Mouse (Mus musculus): ENCODE data around the gene Adgrb2. TPM values are rescaled to one million over a fixed set of nuclear protein-coding genes. Genes with fewer than 3 reads are reported as not detected.

The Adgrb2 gene
- polyA plus RNA-seq, 1 experiment, result 6.7 TPM

DNA sequence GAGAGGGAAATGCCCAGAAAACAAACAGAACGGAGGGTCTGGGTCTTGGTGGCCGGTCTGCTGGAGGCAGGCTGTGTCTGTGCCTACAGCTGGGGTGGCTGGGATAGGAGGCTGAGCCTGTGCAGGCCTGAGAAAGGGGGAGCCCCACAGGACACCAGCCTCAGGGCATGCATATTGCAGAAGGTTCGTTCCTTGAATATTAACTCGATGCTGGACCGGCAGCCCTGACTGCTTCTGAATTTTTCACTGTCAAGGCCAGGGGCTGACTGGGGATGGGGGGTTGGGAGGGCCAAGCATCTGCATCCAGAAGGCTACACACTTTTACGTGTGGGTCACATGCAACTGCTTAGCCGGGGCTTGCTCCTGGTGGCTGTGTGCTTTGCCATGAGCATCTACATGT is 48.8 kb downstream of the Adgrb2 start:
- H3K4me1 ChIP-seq (replicated peaks; ENCODE audit: control insufficient read depth, insufficient read depth, low read length), result no peaks in the 10 kb centered on the region
- DNase-seq, result no peak
- H3K36me3 ChIP-seq (ENCODE audit: control insufficient read depth, insufficient read depth, low read length), result no peaks in the 10 kb centered on the region
- 89% methylated on average over 7 of the region's 7 CpGs for WGBS
- no peaks in the 10 kb centered on the region for H3K27me3 ChIP-seq (ENCODE audit: control insufficient read depth, insufficient read depth, low read length)
- no peak for TF ChIP-seq POLR2A (IDR thresholded peaks at IDR 0.05; ENCODE audit: control insufficient read depth, extremely low read depth, insufficient read depth, low read length, poor library complexity)
- no peak for TF ChIP-seq CTCF (IDR thresholded peaks at IDR 0.05; ENCODE audit: borderline replicate concordance, control insufficient read depth, extremely low read depth, insufficient read depth, low read length, poor library complexity)
- no peak overlapping the region for H3K27ac ChIP-seq (ENCODE audit: control insufficient read depth, insufficient read depth, low read length)
- H3K4me3 ChIP-seq (ENCODE audit: control insufficient read depth, insufficient read depth, low read length), result no peak overlapping the region

DNA sequence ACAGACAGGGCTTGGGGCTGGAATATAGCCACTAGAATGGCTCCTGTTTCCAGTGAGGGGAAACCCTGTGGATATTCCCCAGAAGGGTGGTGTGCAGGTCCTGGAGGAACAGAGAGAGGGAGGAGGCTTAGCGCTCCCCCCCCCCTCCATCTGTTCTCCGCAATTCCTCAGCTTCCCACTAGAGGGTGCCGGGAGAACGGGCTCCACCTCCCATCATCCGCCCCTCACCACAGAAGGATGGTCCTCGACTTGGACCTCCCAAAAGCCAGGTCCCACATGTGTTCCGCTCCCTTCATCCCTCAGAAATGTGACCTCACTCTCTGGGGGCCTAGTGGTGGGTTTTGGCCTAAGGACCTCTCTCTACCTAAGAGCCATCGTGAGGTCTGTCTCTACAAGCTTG is 51.4 kb downstream of the Adgrb2 start:
- Histone ChIP-seq H3K27ac (ENCODE audit: control insufficient read depth, insufficient read depth, low read length) (no peak overlapping the region), H3K36me3 (ENCODE audit: control insufficient read depth, insufficient read depth, low read length) (no peaks in the 10 kb centered on the region), H3K4me3 (ENCODE audit: control insufficient read depth, insufficient read depth, low read length) (no peak overlapping the region), H3K27me3 (ENCODE audit: control insufficient read depth, insufficient read depth, low read length) (no peaks in the 10 kb centered on the region), H3K4me1 (replicated peaks; ENCODE audit: control insufficient read depth, insufficient read depth, low read length) (no peaks in the 10 kb centered on the region)
- peak; percentile 83; the same call in 1 of the 2 replicates for TF ChIP-seq CTCF (IDR thresholded peaks at IDR 0.05; ENCODE audit: borderline replicate concordance, control insufficient read depth, extremely low read depth, insufficient read depth, low read length, poor library complexity)
- TF ChIP-seq POLR2A (IDR thresholded peaks at IDR 0.05; ENCODE audit: control insufficient read depth, extremely low read depth, insufficient read depth, low read length, poor library complexity), result 0 out of 2 replicates have a peak, but pooled peaks have one; percentile 22
- DNase-seq, result peak; percentile 33
- 14% methylated on average over 8 of the region's 8 CpGs for WGBS

DNA sequence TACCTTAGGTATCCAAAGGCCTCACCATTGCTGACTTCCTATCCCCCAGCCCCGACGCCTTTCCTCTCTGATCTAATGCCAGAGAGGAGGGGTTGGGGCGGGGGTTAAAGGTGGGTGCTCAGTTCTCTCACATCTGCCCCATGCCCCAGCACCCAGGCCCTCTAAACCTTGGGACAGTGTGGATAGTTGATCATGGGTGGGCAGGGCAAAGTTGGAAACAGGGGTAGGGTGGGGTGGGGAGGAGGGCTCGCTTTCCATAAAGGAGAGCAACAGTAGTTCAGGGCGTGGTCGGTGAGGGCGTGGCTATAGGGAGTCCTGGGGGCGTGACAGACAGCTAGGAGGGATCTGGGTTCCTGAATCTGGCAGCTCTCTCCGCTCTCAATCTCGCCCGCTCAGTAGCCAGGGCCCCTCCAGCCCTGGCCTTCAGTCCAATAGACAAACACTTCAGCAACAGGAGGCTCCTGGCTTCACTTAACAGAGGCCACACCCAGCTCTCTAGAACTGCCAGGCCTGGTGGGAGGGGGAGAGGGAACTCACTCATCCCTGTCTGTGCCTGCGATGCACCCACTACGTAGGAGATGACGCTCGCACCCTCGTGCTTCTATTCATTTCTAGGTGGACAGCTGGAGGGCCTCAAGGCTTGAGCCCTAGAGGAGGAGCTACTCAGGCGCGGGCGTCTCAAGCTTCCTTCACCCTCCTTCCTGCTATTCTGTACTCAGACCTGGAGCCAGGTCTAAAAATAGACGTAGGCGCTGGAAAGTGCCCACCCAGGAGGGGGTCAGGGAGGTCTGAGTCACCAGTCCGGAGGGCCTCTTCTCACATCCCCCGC is 52.1 kb downstream of the Adgrb2 start:
- 54% methylated on average over 23 of the region's 23 CpGs for WGBS
- no peak overlapping the region for H3K27ac ChIP-seq (ENCODE audit: control insufficient read depth, insufficient read depth, low read length)
- H3K4me1 ChIP-seq (replicated peaks; ENCODE audit: control insufficient read depth, insufficient read depth, low read length), result no peaks in the 10 kb centered on the region
- H3K27me3 ChIP-seq (ENCODE audit: control insufficient read depth, insufficient read depth, low read length), result no peaks in the 10 kb centered on the region
- H3K4me3 ChIP-seq (ENCODE audit: control insufficient read depth, insufficient read depth, low read length), result no peak overlapping the region
- TF ChIP-seq CTCF (IDR thresholded peaks at IDR 0.05; ENCODE audit: borderline replicate concordance, control insufficient read depth, extremely low read depth, insufficient read depth, low read length, poor library complexity) (no peak), POLR2A (IDR thresholded peaks at IDR 0.05; ENCODE audit: control insufficient read depth, extremely low read depth, insufficient read depth, low read length, poor library complexity) (no peak)
- H3K36me3 ChIP-seq (ENCODE audit: control insufficient read depth, insufficient read depth, low read length), result no peaks in the 10 kb centered on the region
- DNase-seq, result no peak

DNA sequence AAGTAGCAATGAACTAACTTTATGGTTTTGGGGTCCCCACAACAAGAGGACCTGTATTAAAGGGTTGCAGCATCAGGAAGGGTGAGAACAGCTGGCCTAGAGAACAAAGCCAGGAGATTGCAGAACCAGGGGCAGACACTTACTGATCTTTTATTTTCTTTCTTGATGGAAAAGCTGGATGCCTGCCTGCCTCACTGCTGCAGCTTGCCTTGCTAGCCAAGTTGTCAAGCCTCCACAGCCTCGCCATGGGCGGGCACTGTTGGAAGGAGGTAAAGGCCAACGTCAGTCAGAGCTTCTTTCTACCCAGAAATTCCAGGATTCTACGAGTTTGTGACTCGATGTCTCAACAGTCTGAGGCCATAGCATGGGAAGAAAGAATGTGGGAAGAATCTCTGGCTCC is 54.7 kb downstream of the Adgrb2 start:
- TF ChIP-seq POLR2A (IDR thresholded peaks at IDR 0.05; ENCODE audit: control insufficient read depth, extremely low read depth, insufficient read depth, low read length, poor library complexity) (no peak), CTCF (IDR thresholded peaks at IDR 0.05; ENCODE audit: borderline replicate concordance, control insufficient read depth, extremely low read depth, insufficient read depth, low read length, poor library complexity) (no peak)
- Histone ChIP-seq H3K27me3 (ENCODE audit: control insufficient read depth, insufficient read depth, low read length) (no peaks in the 10 kb centered on the region), H3K4me3 (ENCODE audit: control insufficient read depth, insufficient read depth, low read length) (no peak overlapping the region), H3K27ac (ENCODE audit: control insufficient read depth, insufficient read depth, low read length) (no peak overlapping the region), H3K36me3 (ENCODE audit: control insufficient read depth, insufficient read depth, low read length) (no peaks in the 10 kb centered on the region), H3K4me1 (replicated peaks; ENCODE audit: control insufficient read depth, insufficient read depth, low read length) (peaks cover 4% of the 10 kb centered on the region)
- 85% methylated on average over 5 of the region's 5 CpGs for WGBS
- no peak for DNase-seq

DNA sequence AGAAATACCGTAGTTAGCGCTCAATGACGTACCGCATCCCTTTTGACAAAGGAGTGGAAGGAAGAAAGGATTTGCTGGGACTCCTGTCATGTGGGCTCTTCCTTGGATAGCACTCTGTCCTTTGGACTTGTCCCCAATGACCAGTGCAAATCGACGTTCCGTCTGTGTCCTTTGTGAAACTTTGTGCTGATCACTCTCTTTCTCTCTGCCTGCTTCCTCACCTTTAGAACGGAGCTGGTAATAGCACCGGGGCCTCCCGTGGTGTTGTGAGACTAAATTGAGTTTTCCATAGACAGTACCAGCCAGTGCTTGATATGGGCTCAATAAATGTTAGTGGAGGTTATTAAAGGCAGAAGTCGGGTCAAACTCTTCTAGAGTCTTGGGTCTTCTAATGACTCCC is 56.4 kb downstream of the Adgrb2 start:
- Histone ChIP-seq H3K27ac (ENCODE audit: control insufficient read depth, insufficient read depth, low read length) (no peak overlapping the region), H3K4me3 (ENCODE audit: control insufficient read depth, insufficient read depth, low read length) (no peak overlapping the region), H3K36me3 (ENCODE audit: control insufficient read depth, insufficient read depth, low read length) (no peaks in the 10 kb centered on the region), H3K4me1 (replicated peaks; ENCODE audit: control insufficient read depth, insufficient read depth, low read length) (peaks cover 16% of the 10 kb centered on the region), H3K27me3 (ENCODE audit: control insufficient read depth, insufficient read depth, low read length) (no peaks in the 10 kb centered on the region)
- WGBS, result 94% methylated on average over 11 of the region's 11 CpGs
- TF ChIP-seq CTCF (IDR thresholded peaks at IDR 0.05; ENCODE audit: borderline replicate concordance, control insufficient read depth, extremely low read depth, insufficient read depth, low read length, poor library complexity) (no peak), POLR2A (IDR thresholded peaks at IDR 0.05; ENCODE audit: control insufficient read depth, extremely low read depth, insufficient read depth, low read length, poor library complexity) (no peak)
- no peak for DNase-seq

DNA sequence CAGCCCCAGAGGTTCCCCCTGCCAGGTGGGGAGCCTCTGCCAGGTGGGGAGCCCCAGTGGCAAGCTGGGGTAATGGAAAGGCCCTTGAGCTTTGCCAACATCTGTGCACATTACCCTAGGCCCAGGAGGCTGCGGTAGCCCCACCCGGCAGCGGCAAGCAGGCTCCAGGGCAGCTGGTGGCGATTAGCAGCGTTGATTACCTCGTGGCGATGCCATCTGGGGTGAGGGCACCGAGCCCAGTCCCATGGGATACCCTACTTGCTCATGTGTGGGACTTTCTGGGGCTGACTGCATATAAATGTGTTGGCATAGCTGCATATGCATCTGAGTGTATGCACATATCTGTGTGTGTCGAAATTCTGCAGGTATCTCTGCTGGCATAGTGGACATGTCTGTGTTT is 59.5 kb downstream of the Adgrb2 start:
- H3K27ac ChIP-seq (ENCODE audit: control insufficient read depth, insufficient read depth, low read length), result no peak overlapping the region
- peaks cover 20% of the 10 kb centered on the region for H3K4me1 ChIP-seq (replicated peaks; ENCODE audit: control insufficient read depth, insufficient read depth, low read length)
- WGBS, result 47% methylated on average over 9 of the region's 9 CpGs
- no peak overlapping the region for H3K4me3 ChIP-seq (ENCODE audit: control insufficient read depth, insufficient read depth, low read length)
- TF ChIP-seq CTCF (IDR thresholded peaks at IDR 0.05; ENCODE audit: borderline replicate concordance, control insufficient read depth, extremely low read depth, insufficient read depth, low read length, poor library complexity), result no peak
- TF ChIP-seq POLR2A (IDR thresholded peaks at IDR 0.05; ENCODE audit: control insufficient read depth, extremely low read depth, insufficient read depth, low read length, poor library complexity), result no peak
- H3K27me3 ChIP-seq (ENCODE audit: control insufficient read depth, insufficient read depth, low read length), result no peaks in the 10 kb centered on the region; the same call in 1 of the 2 replicates
- no peaks in the 10 kb centered on the region for H3K36me3 ChIP-seq (ENCODE audit: control insufficient read depth, insufficient read depth, low read length)
- DNase-seq, result peak; percentile 17
